Mouse (Mus musculus): ENCODE data around the gene Lrp5. TPM values are rescaled to one million over a fixed set of nuclear protein-coding genes. Genes with fewer than 3 reads are reported as not detected.

Gene Lrp5
- polyA plus RNA-seq, 1 experiment = 40.2 TPM

- no peak overlapping the region for H3K27ac ChIP-seq (ENCODE audit: insufficient read depth, low read length)
- no peaks in the 10 kb centered on the region for H3K27me3 ChIP-seq (ENCODE audit: control insufficient read depth, insufficient read depth, low read length, poor library complexity, severe bottlenecking)
- H3K36me3 ChIP-seq (ENCODE audit: control insufficient read depth, insufficient read depth, low read length, poor library complexity, severe bottlenecking) = no peaks in the 10 kb centered on the region
- H3K4me3 ChIP-seq (ENCODE audit: low read depth, low read length) = no peak overlapping the region
- H3K9ac ChIP-seq (ENCODE audit: low read depth, poor library complexity, severe bottlenecking) = no peak overlapping the region
- no peaks in the 10 kb centered on the region for H3K9me3 ChIP-seq (replicated peaks; ENCODE audit: control insufficient read depth, insufficient read depth, low read length, poor library complexity, severe bottlenecking)
- no peaks in the 10 kb centered on the region for H3K4me1 ChIP-seq (ENCODE audit: control insufficient read depth, insufficient read depth, low read length)
- TF ChIP-seq EP300 (IDR thresholded peaks at IDR 0.05; ENCODE audit: insufficient read depth, low read depth, low read length) (no peak), CTCF (IDR thresholded peaks at IDR 0.05; ENCODE audit: low read depth, low read length) (no peak), POLR2A (IDR thresholded peaks at IDR 0.05; ENCODE audit: insufficient read depth, low read length) (no peak)
Observed at GRCm38 (mm10) chr19:3638698-3639097, 47.7 kb downstream of the Lrp5 start.

GRCm38 (mm10) chr19:3632018-3632417, 54.3 kb downstream of the Lrp5 start:
- TF ChIP-seq POLR2A (IDR thresholded peaks at IDR 0.05; ENCODE audit: insufficient read depth, low read length) = no peak
- TF ChIP-seq CTCF (IDR thresholded peaks at IDR 0.05; ENCODE audit: low read depth, low read length) = no peak
- TF ChIP-seq EP300 (IDR thresholded peaks at IDR 0.05; ENCODE audit: insufficient read depth, low read depth, low read length) = no peak
- Histone ChIP-seq H3K9me3 (replicated peaks; ENCODE audit: control insufficient read depth, insufficient read depth, low read length, poor library complexity, severe bottlenecking) (no peaks in the 10 kb centered on the region), H3K4me3 (ENCODE audit: low read depth, low read length) (no peak overlapping the region), H3K9ac (ENCODE audit: low read depth, poor library complexity, severe bottlenecking) (no peak overlapping the region), H3K27ac (ENCODE audit: insufficient read depth, low read length) (no peak overlapping the region), H3K36me3 (ENCODE audit: control insufficient read depth, insufficient read depth, low read length, poor library complexity, severe bottlenecking) (no peaks in the 10 kb centered on the region), H3K27me3 (ENCODE audit: control insufficient read depth, insufficient read depth, low read length, poor library complexity, severe bottlenecking) (no peaks in the 10 kb centered on the region), H3K4me1 (ENCODE audit: control insufficient read depth, insufficient read depth, low read length) (no peaks in the 10 kb centered on the region)

GRCm38 (mm10) chr19:3631431-3631830, 54.9 kb downstream of the Lrp5 start:
- no peaks in the 10 kb centered on the region for H3K9me3 ChIP-seq (replicated peaks; ENCODE audit: control insufficient read depth, insufficient read depth, low read length, poor library complexity, severe bottlenecking)
- no peak overlapping the region for H3K9ac ChIP-seq (ENCODE audit: low read depth, poor library complexity, severe bottlenecking)
- H3K4me1 ChIP-seq (ENCODE audit: control insufficient read depth, insufficient read depth, low read length) = no peaks in the 10 kb centered on the region
- no peak overlapping the region for H3K4me3 ChIP-seq (ENCODE audit: low read depth, low read length)
- no peak overlapping the region for H3K27ac ChIP-seq (ENCODE audit: insufficient read depth, low read length)
- H3K27me3 ChIP-seq (ENCODE audit: control insufficient read depth, insufficient read depth, low read length, poor library complexity, severe bottlenecking) = no peaks in the 10 kb centered on the region
- no peak for TF ChIP-seq POLR2A (IDR thresholded peaks at IDR 0.05; ENCODE audit: insufficient read depth, low read length)
- no peak for TF ChIP-seq EP300 (IDR thresholded peaks at IDR 0.05; ENCODE audit: insufficient read depth, low read depth, low read length)
- no peak for TF ChIP-seq CTCF (IDR thresholded peaks at IDR 0.05; ENCODE audit: low read depth, low read length)
- no peaks in the 10 kb centered on the region for H3K36me3 ChIP-seq (ENCODE audit: control insufficient read depth, insufficient read depth, low read length, poor library complexity, severe bottlenecking)

- Histone ChIP-seq H3K36me3 (ENCODE audit: control insufficient read depth, insufficient read depth, low read length, poor library complexity, severe bottlenecking) (no peaks in the 10 kb centered on the region), H3K9ac (ENCODE audit: low read depth, poor library complexity, severe bottlenecking) (no peak overlapping the region), H3K4me3 (ENCODE audit: low read depth, low read length) (no peak overlapping the region), H3K4me1 (ENCODE audit: control insufficient read depth, insufficient read depth, low read length) (no peaks in the 10 kb centered on the region), H3K27me3 (ENCODE audit: control insufficient read depth, insufficient read depth, low read length, poor library complexity, severe bottlenecking) (no peaks in the 10 kb centered on the region), H3K9me3 (replicated peaks; ENCODE audit: control insufficient read depth, insufficient read depth, low read length, poor library complexity, severe bottlenecking) (no peaks in the 10 kb centered on the region), H3K27ac (ENCODE audit: insufficient read depth, low read length) (no peak overlapping the region)
- no peak for TF ChIP-seq EP300 (IDR thresholded peaks at IDR 0.05; ENCODE audit: insufficient read depth, low read depth, low read length)
- TF ChIP-seq POLR2A (IDR thresholded peaks at IDR 0.05; ENCODE audit: insufficient read depth, low read length) = no peak
- TF ChIP-seq CTCF (IDR thresholded peaks at IDR 0.05; ENCODE audit: low read depth, low read length) = no peak
Observed at GRCm38 (mm10) chr19:3630486-3630885, 55.9 kb downstream of the Lrp5 start.

GRCm38 (mm10) chr19:3630027-3630426, 56.3 kb downstream of the Lrp5 start:
- TF ChIP-seq CTCF (IDR thresholded peaks at IDR 0.05; ENCODE audit: low read depth, low read length) (no peak), POLR2A (IDR thresholded peaks at IDR 0.05; ENCODE audit: insufficient read depth, low read length) (no peak), EP300 (IDR thresholded peaks at IDR 0.05; ENCODE audit: insufficient read depth, low read depth, low read length) (no peak)
- no peaks in the 10 kb centered on the region for H3K27me3 ChIP-seq (ENCODE audit: control insufficient read depth, insufficient read depth, low read length, poor library complexity, severe bottlenecking)
- H3K36me3 ChIP-seq (ENCODE audit: control insufficient read depth, insufficient read depth, low read length, poor library complexity, severe bottlenecking) = no peaks in the 10 kb centered on the region
- H3K27ac ChIP-seq (ENCODE audit: insufficient read depth, low read length) = no peak overlapping the region
- H3K4me1 ChIP-seq (ENCODE audit: control insufficient read depth, insufficient read depth, low read length) = no peaks in the 10 kb centered on the region
- H3K4me3 ChIP-seq (ENCODE audit: low read depth, low read length) = no peak overlapping the region
- H3K9me3 ChIP-seq (replicated peaks; ENCODE audit: control insufficient read depth, insufficient read depth, low read length, poor library complexity, severe bottlenecking) = no peaks in the 10 kb centered on the region
- no peak overlapping the region for H3K9ac ChIP-seq (ENCODE audit: low read depth, poor library complexity, severe bottlenecking)

GRCm38 (mm10) chr19:3628223-3628622, 58.1 kb downstream of the Lrp5 start:
- no peak overlapping the region for H3K4me3 ChIP-seq (ENCODE audit: low read depth, low read length)
- no peaks in the 10 kb centered on the region for H3K4me1 ChIP-seq (ENCODE audit: control insufficient read depth, insufficient read depth, low read length)
- TF ChIP-seq POLR2A (IDR thresholded peaks at IDR 0.05; ENCODE audit: insufficient read depth, low read length) (no peak), CTCF (IDR thresholded peaks at IDR 0.05; ENCODE audit: low read depth, low read length) (no peak), EP300 (IDR thresholded peaks at IDR 0.05; ENCODE audit: insufficient read depth, low read depth, low read length) (no peak)
- H3K27ac ChIP-seq (ENCODE audit: insufficient read depth, low read length) = no peak overlapping the region
- H3K27me3 ChIP-seq (ENCODE audit: control insufficient read depth, insufficient read depth, low read length, poor library complexity, severe bottlenecking) = no peaks in the 10 kb centered on the region
- H3K9me3 ChIP-seq (replicated peaks; ENCODE audit: control insufficient read depth, insufficient read depth, low read length, poor library complexity, severe bottlenecking) = no peaks in the 10 kb centered on the region
- H3K36me3 ChIP-seq (ENCODE audit: control insufficient read depth, insufficient read depth, low read length, poor library complexity, severe bottlenecking) = no peaks in the 10 kb centered on the region
- H3K9ac ChIP-seq (ENCODE audit: low read depth, poor library complexity, severe bottlenecking) = no peak overlapping the region

Data from ES-Bruce4 (cell line).